Mouse (Mus musculus) limb, embryonic 10.5 days (tissue): ENCODE results near the gene Fbxw9. TPM values are rescaled to one million over a fixed set of nuclear protein-coding genes. Genes with fewer than 3 reads are reported as not detected.

Experiments
- DNase-seq: peaks from one replicate; pipeline ENCODE4 v3.0.0-alpha.2; 2017; ENCODE audit warnings: low spot score
- H3K27ac ChIP-seq: fragments of 300-500 bp; sonication (generic); 2 replicates; pipeline ENCODE4 v1.5.1; 2016; ENCODE audit warnings: mild to moderate bottlenecking
- H3K27me3 ChIP-seq: fragments of 300-500 bp; sonication (generic); 2 replicates; pipeline ENCODE4 v1.6.1; 2016; ENCODE audit warnings: low read depth, mild to moderate bottlenecking; ENCODE audit not compliant: poor library complexity, severe bottlenecking
- H3K36me3 ChIP-seq: fragments of 300-500 bp; sonication (generic); 2 replicates; pipeline ENCODE4 v1.6.1; 2016; ENCODE audit warnings: mild to moderate bottlenecking, moderate library complexity
- H3K4me1 ChIP-seq: fragments of 300-500 bp; sonication (generic); 2 replicates; pipeline ENCODE4 v1.6.1; 2016
- H3K4me3 ChIP-seq: fragments of 300-500 bp; sonication (generic); 2 replicates; pipeline ENCODE4 v1.5.1; 2016; ENCODE audit warnings: mild to moderate bottlenecking, moderate library complexity
- H3K9me3 ChIP-seq: fragments of 300-500 bp; sonication (generic); replicated peaks from 2 replicates; pipeline ENCODE4 v1.6.1; 2016; ENCODE audit warnings: mild to moderate bottlenecking
- WGBS: fragments of 180-500 bp; shearing (Covaris S2); methylation state at CpG from one replicate; pipeline ENCODE4 v1.1.7; 2016; 5-methylcytosine and 5-hydroxymethylcytosine counted together
- polyA plus RNA-seq: library from polyadenylated mRNA; unstranded; fragments of >200 nt; fragmentation: Nextera tagmentation; extraction: Ambion mirVana; gene quantifications from 2 replicates; pipeline ENCODE4 v1.2.1, GENCODE M21; 2016

The Fbxw9 gene
- polyA plus RNA-seq, 1 experiment from 2014 or later: 23.1 TPM

- 84% methylated on average over 7 of the region's 7 CpGs for WGBS
Measured at GRCm38 (mm10) chr8:85057367-85057766, 2.5 kb upstream of the Fbxw9 start.

DNA sequence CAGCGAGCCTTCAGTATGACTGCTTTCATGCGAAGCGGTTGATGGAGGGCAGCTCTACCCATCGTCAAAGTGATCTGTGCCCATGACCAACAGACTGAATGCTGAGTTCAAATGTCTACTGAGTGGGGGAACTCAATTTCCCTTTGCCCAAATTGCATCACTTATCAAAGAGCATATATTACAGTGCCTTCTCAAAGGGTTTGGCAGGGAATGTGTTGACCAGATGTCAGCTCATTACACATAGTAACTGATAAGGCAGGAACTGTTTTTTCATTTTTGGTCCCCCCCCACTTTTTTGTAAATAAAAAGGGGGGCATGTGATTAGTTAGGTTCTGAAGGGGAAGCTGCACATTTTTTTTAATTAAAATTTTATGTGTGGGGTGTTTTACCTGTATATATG is 2.7 kb downstream of the Fbxw9 start:
- peaks cover 36% of the 10 kb centered on the region for H3K36me3 ChIP-seq
- H3K27me3 ChIP-seq: no peaks in the 10 kb centered on the region
- WGBS: 92% methylated on average over 4 of the region's 4 CpGs
- no peaks in the 10 kb centered on the region for H3K9me3 ChIP-seq
- DNase-seq: no peak
- no peak overlapping the region for H3K4me3 ChIP-seq
- H3K4me1 ChIP-seq: peaks cover 12% of the 10 kb centered on the region
- no peak overlapping the region for H3K27ac ChIP-seq

More at GRCm38 (mm10) chr8:85057367-85057766, 2.5 kb upstream of the Fbxw9 start:
- H3K9me3 ChIP-seq: no peaks in the 10 kb centered on the region
- H3K4me1 ChIP-seq: peaks cover 12% of the 10 kb centered on the region
- H3K4me3 ChIP-seq: no peak overlapping the region
- no peak overlapping the region for H3K27ac ChIP-seq
- no peaks in the 10 kb centered on the region for H3K27me3 ChIP-seq
- H3K36me3 ChIP-seq: peaks cover 58% of the 10 kb centered on the region
- DNase-seq: no peak

GRCm38 (mm10) chr8:85065213-85065612 is 5.4 kb downstream of the Fbxw9 start:
- H3K36me3 ChIP-seq: peaks cover 37% of the 10 kb centered on the region
- peaks cover 10% of the 10 kb centered on the region for H3K4me1 ChIP-seq
- no peak overlapping the region for H3K27ac ChIP-seq
- DNase-seq: no peak
- H3K27me3 ChIP-seq: no peaks in the 10 kb centered on the region
- H3K9me3 ChIP-seq: no peaks in the 10 kb centered on the region
- H3K4me3 ChIP-seq: no peak overlapping the region
- 42% methylated on average over 2 of the region's 2 CpGs for WGBS

DNA sequence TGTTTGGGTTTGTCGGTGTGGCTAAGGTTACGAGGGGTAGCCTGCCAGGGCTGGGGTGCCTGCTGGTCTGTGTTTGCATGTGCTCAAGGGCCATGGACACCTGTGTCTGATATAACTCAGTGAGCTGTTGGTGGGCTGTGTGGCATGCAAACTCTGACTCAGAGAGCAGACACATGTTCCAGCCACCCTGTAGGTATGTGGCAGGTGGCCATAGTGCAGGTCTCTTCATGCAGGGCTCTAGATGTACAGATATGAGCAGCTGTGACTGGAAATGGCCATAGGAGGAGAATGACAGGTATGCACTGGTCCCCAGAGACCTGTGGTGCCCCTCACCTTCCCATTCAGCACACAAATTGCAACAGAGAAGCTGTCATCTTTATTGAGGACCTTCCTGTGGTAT is 7.3 kb downstream of the Fbxw9 start:
- no peak for DNase-seq
- Histone ChIP-seq H3K27ac (no peak overlapping the region), H3K4me1 (peaks cover 9% of the 10 kb centered on the region), H3K9me3 (no peaks in the 10 kb centered on the region), H3K27me3 (no peaks in the 10 kb centered on the region), H3K36me3 (peaks cover 35% of the 10 kb centered on the region), H3K4me3 (no peak overlapping the region)
- 97% methylated on average over 2 of the region's 2 CpGs for WGBS

- Histone ChIP-seq H3K4me1 (peaks cover 17% of the 10 kb centered on the region), H3K27ac (no peak within 1 kb of the TSS), H3K36me3 (peaks cover 28% of the 10 kb centered on the region), H3K4me3 (no peak within 1 kb of the TSS), H3K9me3 (no peaks in the 10 kb centered on the region), H3K27me3 (no peaks in the 10 kb centered on the region)
- no peak for DNase-seq
Measured at GRCm38 (mm10) chr8:85067982-85068381, 8.1 kb downstream of the Fbxw9 start, which contains the start of gene Gm5741. TSS of gene Gm5741 (minus strand) at chr8:85067982.

DNA sequence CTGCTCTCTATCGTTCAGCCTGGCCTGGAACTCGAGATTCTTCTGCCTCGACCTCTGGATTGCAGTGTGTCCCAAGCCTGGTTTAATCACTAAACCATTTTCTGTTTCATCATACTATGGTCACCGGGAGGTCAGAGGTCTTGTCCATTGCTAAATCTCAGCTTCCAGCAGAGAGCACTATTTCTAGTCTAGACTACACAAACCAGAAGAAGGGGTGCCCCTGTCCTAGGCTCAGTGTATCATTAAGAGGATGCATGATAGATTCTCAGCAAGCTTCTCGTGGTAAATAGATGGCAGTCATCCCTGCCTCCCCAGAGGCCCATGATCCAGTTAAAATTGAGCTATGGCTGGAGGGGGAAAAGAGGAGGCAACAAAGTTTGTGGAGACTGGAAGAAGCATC is 11.2 kb downstream of the Fbxw9 start:
- peak overlapping the region; percentile 96 for H3K4me3 ChIP-seq
- no peaks in the 10 kb centered on the region for H3K9me3 ChIP-seq
- H3K27me3 ChIP-seq: no peaks in the 10 kb centered on the region
- peaks cover 51% of the 10 kb centered on the region for H3K36me3 ChIP-seq
- peaks cover 22% of the 10 kb centered on the region for H3K4me1 ChIP-seq
- DNase-seq: no peak
- 80% methylated on average over 5 of the region's 5 CpGs for WGBS
- peak overlapping the region; percentile 95 for H3K27ac ChIP-seq

- H3K4me3 ChIP-seq: peak within 1 kb of the TSS; percentile 96
- no peaks in the 10 kb centered on the region for H3K9me3 ChIP-seq
- peaks cover 22% of the 10 kb centered on the region for H3K4me1 ChIP-seq
- WGBS: under 1% methylated on average over 68 of the region's 68 CpGs
- no peaks in the 10 kb centered on the region for H3K27me3 ChIP-seq
- peaks cover 51% of the 10 kb centered on the region for H3K36me3 ChIP-seq
- peak within 1 kb of the TSS; percentile 95 for H3K27ac ChIP-seq
- DNase-seq: peak; percentile 94
Measured at GRCm38 (mm10) chr8:85071514-85072281, 11.8 kb downstream of the Fbxw9 start, which contains the start of gene Dhps. TSS of gene Dhps (plus strand) at chr8:85071757.

- peaks cover 22% of the 10 kb centered on the region for H3K4me1 ChIP-seq
- H3K27me3 ChIP-seq: no peaks in the 10 kb centered on the region
- WGBS: 40% methylated on average over 9 of the region's 9 CpGs
- H3K36me3 ChIP-seq: peaks cover 52% of the 10 kb centered on the region
- H3K4me3 ChIP-seq: peak overlapping the region; percentile 96
- peak overlapping the region; percentile 95 for H3K27ac ChIP-seq
- H3K9me3 ChIP-seq: no peaks in the 10 kb centered on the region
- DNase-seq: no peak
Measured at GRCm38 (mm10) chr8:85072364-85072929, 12.6 kb downstream of the Fbxw9 start.

- Histone ChIP-seq H3K27me3 (no peaks in the 10 kb centered on the region), H3K4me3 (peak overlapping the region; percentile 1; the same call in 1 of the 2 replicates), H3K4me1 (peaks cover 22% of the 10 kb centered on the region), H3K27ac (no peak overlapping the region), H3K9me3 (no peaks in the 10 kb centered on the region), H3K36me3 (peaks cover 51% of the 10 kb centered on the region)
- WGBS: 93% methylated on average over 15 of the region's 15 CpGs
- no peak for DNase-seq
Measured at GRCm38 (mm10) chr8:85073041-85073612, 13.3 kb downstream of the Fbxw9 start.

GRCm38 (mm10) chr8:85074167-85074566 is 14.3 kb downstream of the Fbxw9 start:
- DNase-seq: no peak
- no peak overlapping the region for H3K4me3 ChIP-seq
- peaks cover 22% of the 10 kb centered on the region for H3K4me1 ChIP-seq
- H3K9me3 ChIP-seq: no peaks in the 10 kb centered on the region
- H3K27ac ChIP-seq: no peak overlapping the region
- WGBS: 83% methylated on average over 10 of the region's 10 CpGs
- H3K36me3 ChIP-seq: peaks cover 61% of the 10 kb centered on the region
- no peaks in the 10 kb centered on the region for H3K27me3 ChIP-seq

DNA sequence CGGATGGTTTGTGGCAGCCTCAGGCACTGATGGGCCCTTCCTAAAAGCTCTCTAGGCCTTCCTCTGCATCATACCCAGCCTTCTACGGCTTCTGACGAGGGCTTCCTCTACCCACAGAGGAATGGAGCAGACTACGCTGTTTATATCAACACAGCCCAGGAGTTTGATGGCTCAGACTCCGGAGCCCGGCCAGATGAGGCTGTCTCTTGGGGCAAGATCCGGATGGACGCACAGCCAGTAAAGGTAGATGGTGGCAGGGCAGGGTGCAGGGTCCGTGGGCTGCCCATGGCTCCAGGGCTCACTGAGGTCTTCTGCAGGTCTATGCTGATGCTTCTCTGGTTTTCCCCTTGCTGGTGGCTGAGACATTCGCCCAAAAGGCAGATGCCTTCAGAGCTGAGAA is 14.8 kb downstream of the Fbxw9 start:
- DNase-seq: no peak
- Histone ChIP-seq H3K36me3 (peaks cover 65% of the 10 kb centered on the region), H3K9me3 (no peaks in the 10 kb centered on the region), H3K27ac (no peak overlapping the region), H3K4me1 (peaks cover 26% of the 10 kb centered on the region), H3K27me3 (no peaks in the 10 kb centered on the region), H3K4me3 (no peak overlapping the region)
- WGBS: 91% methylated on average over 10 of the region's 10 CpGs

DNA sequence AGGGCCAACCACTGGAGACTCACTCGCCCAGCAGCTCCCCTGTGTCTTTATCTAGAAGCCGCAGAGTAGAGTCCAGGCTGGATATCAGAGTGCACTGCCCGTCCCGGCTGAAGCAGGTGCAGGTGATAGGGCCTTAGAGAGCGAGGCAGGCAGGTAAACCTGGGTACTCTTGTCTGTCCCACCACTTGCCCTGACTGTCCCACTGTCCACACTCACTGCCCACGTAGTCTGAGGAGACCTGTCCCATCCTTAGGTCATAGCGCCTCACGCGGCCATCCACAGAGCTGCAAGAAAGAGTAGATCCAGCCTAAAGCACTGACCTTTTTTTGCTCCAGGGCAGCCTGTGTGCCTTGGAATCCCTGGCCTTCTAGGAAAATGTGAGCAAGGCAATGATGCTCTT is 16.1 kb downstream of the Fbxw9 start:
- Histone ChIP-seq H3K4me1 (peaks cover 31% of the 10 kb centered on the region), H3K9me3 (no peaks in the 10 kb centered on the region)

GRCm38 (mm10) chr8:85076993-85077392 is 17.1 kb downstream of the Fbxw9 start:
- peak; percentile 87 for DNase-seq
- WGBS: 1% methylated on average over 2 of the region's 2 CpGs
- Histone ChIP-seq H3K36me3 (peaks cover 65% of the 10 kb centered on the region), H3K27ac (no peak overlapping the region), H3K27me3 (no peaks in the 10 kb centered on the region), H3K9me3 (no peaks in the 10 kb centered on the region), H3K4me1 (peaks cover 35% of the 10 kb centered on the region), H3K4me3 (no peak overlapping the region)

More for the DNA sequence above, 16.1 kb downstream of the Fbxw9 start:
- 76% methylated on average over 9 of the region's 9 CpGs for WGBS
- Histone ChIP-seq H3K27me3 (no peaks in the 10 kb centered on the region), H3K4me3 (0 out of 2 replicates have a peak overlapping the region, but pooled peaks have one; percentile 6), H3K27ac (no peak overlapping the region), H3K36me3 (peaks cover 65% of the 10 kb centered on the region)
- no peak for DNase-seq
